Comparison of ENCODE assay signal across 8 mouse cellular contexts in the genomic region with DNA sequence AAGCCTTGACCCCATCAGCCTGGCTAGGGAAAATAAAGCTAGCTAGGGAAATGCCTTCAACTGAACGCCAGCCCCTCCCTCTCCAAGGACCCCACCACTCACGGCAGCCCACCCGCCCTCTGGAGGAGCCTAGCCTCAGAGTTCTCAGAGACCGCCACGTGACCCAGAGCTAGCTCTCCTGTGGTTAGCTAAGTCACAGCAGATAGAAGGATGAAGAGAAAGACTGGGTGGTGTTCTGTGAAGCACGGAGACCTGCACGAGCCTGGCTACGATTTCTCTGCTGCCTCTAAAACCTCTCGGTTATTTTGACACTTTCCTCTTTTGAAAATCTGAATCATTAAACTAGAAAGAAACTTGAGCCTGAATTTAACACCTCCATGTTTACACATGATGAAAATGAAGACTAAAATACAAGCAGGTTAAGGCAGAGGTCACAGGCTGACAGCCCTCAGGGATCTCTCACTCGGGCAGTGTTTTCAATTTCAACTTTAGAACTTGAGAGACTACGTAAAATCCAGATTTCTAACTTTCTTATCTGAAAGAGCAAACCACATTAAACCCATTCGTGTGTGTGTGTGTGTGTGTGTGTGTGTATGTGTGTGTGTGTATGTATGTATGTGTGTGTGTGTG. TPM values are rescaled to one million over a fixed set of nuclear protein-coding genes. Genes with fewer than 3 reads are reported as not detected.
DNase-seq lines count a peak whose midpoint lies in the region; ATAC-seq and TF ChIP-seq lines count a peak whose summit lies in the region.

No protein-coding gene starts in this region.

- H3K9me3 ChIP-seq in forebrain, embryonic 10.5 days: no peaks in the 10 kb centered on the region
- H3K9me3 ChIP-seq in forebrain, embryonic 14.5 days (replicated peaks; ENCODE audit: control insufficient read depth, low read length): no peaks in the 10 kb centered on the region
- no peaks in the 10 kb centered on the region for H3K9me3 ChIP-seq in stomach, embryonic 15.5 days
- H3K9me3 ChIP-seq in stomach, postnatal 0 days (ENCODE audit: control insufficient read depth, low read length): no peaks in the 10 kb centered on the region
- H3K9me3 ChIP-seq in liver, postnatal 0 days (ENCODE audit: low read length): no peaks in the 10 kb centered on the region

- peak overlapping the region; percentile 10; the same call in 1 of the 2 replicates for H3K4me3 ChIP-seq in forebrain, embryonic 10.5 days
- H3K4me3 ChIP-seq in forebrain, embryonic 14.5 days (ENCODE audit: low read depth, low read length): no peak overlapping the region
- H3K4me3 ChIP-seq in stomach, embryonic 15.5 days (replicated peaks): no peak overlapping the region
- H3K4me3 ChIP-seq in stomach, postnatal 0 days (ENCODE audit: low read depth, low read length): no peak overlapping the region
- H3K4me3 ChIP-seq in liver, postnatal 0 days (ENCODE audit: low read depth, low read length): no peak overlapping the region
- no peak overlapping the region for H3K4me3 ChIP-seq in left cerebral cortex, adult 2 months

- no peak for ATAC-seq in forebrain, embryonic 14.5 days
- peak; percentile 9; the same call in 1 of the 2 replicates for ATAC-seq in stomach, embryonic 15.5 days (ENCODE audit: insufficient read depth, low FRiP score, low read depth)
- no peak for ATAC-seq in stomach, postnatal 0 days (ENCODE audit: low FRiP score, low TSS enrichment)
- 0 out of 2 replicates have a peak, but pooled peaks have one; percentile 48 for ATAC-seq in liver, postnatal 0 days

- H3K27me3 ChIP-seq in forebrain, embryonic 10.5 days (ENCODE audit: poor library complexity, severe bottlenecking): no peaks in the 10 kb centered on the region
- no peaks in the 10 kb centered on the region for H3K27me3 ChIP-seq in forebrain, embryonic 14.5 days (replicated peaks; ENCODE audit: control insufficient read depth, insufficient read depth, low read length)
- no peaks in the 10 kb centered on the region for H3K27me3 ChIP-seq in stomach, embryonic 15.5 days (replicated peaks)
- H3K27me3 ChIP-seq in stomach, postnatal 0 days (ENCODE audit: control insufficient read depth, insufficient read depth, low read length): no peaks in the 10 kb centered on the region
- no peaks in the 10 kb centered on the region for H3K27me3 ChIP-seq in liver, postnatal 0 days (ENCODE audit: insufficient read depth, low read length)

- H3K4me2 ChIP-seq in forebrain, embryonic 14.5 days (ENCODE audit: low read length): no peak overlapping the region
- no peak overlapping the region for H3K4me2 ChIP-seq in stomach, embryonic 15.5 days
- no peak overlapping the region for H3K4me2 ChIP-seq in stomach, postnatal 0 days (replicated peaks; ENCODE audit: low read depth)
- H3K4me2 ChIP-seq in liver, postnatal 0 days (ENCODE audit: low read depth, low read length): peak overlapping the region; percentile 42

- no peak for TF ChIP-seq CTCF in stomach, postnatal 0 days (IDR thresholded peaks at IDR 0.05; ENCODE audit: low read depth)
- no peak for TF ChIP-seq CTCF in liver, postnatal 0 days (IDR thresholded peaks at IDR 0.05; ENCODE audit: low read depth)
- no peak for TF ChIP-seq CTCF in left cerebral cortex, adult 2 months (IDR thresholded peaks at IDR 0.05)

- intact Hi-C loops in left cerebral cortex, adult 2 months (cut with DNase I): no loop called here
- intact Hi-C loops in gastrocnemius, postnatal 36 days (cut with DNase I): no loop called here

- 0 out of 2 replicates have a peak overlapping the region, but pooled peaks have one; percentile 35 for H3K27ac ChIP-seq in forebrain, embryonic 10.5 days
- no peak overlapping the region for H3K27ac ChIP-seq in forebrain, embryonic 14.5 days (ENCODE audit: low read depth, low read length)
- H3K27ac ChIP-seq in stomach, embryonic 15.5 days: no peak overlapping the region
- H3K27ac ChIP-seq in stomach, postnatal 0 days (replicated peaks): no peak overlapping the region
- no peak overlapping the region for H3K27ac ChIP-seq in liver, postnatal 0 days (ENCODE audit: low read depth)
- no peak overlapping the region for H3K27ac ChIP-seq in left cerebral cortex, adult 2 months

- WGBS in forebrain, embryonic 10.5 days: 27% methylated on average over 12 of the region's 12 CpGs
- WGBS in forebrain, embryonic 14.5 days: 28% methylated on average over 12 of the region's 12 CpGs
- 17% methylated on average over 12 of the region's 12 CpGs for WGBS in stomach, embryonic 15.5 days
- 33% methylated on average over 12 of the region's 12 CpGs for WGBS in stomach, postnatal 0 days
- WGBS in liver, postnatal 0 days (ENCODE audit: insufficient replicate concordance): 12% methylated on average over 12 of the region's 12 CpGs

- TF ChIP-seq EP300 in stomach, postnatal 0 days (optimal IDR thresholded peaks at IDR 0.05): no peak
- TF ChIP-seq EP300 in liver, postnatal 0 days (IDR thresholded peaks at IDR 0.05; ENCODE audit: low read depth): no peak

- H3K4me1 ChIP-seq in forebrain, embryonic 10.5 days: peaks cover 26% of the 10 kb centered on the region
- 0 out of 2 replicates have a peak, but pooled peaks cover 4% of the 10 kb centered on the region for H3K4me1 ChIP-seq in forebrain, embryonic 14.5 days (ENCODE audit: control insufficient read depth, insufficient read depth, low read length)
- H3K4me1 ChIP-seq in stomach, embryonic 15.5 days: peaks cover 13% of the 10 kb centered on the region; the same call in 1 of the 2 replicates
- H3K4me1 ChIP-seq in stomach, postnatal 0 days (replicated peaks; ENCODE audit: control insufficient read depth, insufficient read depth): 0 out of 2 replicates have a peak, but pooled peaks cover 2% of the 10 kb centered on the region
- H3K4me1 ChIP-seq in liver, postnatal 0 days (ENCODE audit: insufficient read depth): peaks cover 5% of the 10 kb centered on the region; the same call in 1 of the 2 replicates

- no peaks in the 10 kb centered on the region; the same call in 1 of the 2 replicates for H3K36me3 ChIP-seq in forebrain, embryonic 10.5 days (replicated peaks)
- 0 out of 2 replicates have a peak, but pooled peaks cover 8% of the 10 kb centered on the region for H3K36me3 ChIP-seq in forebrain, embryonic 14.5 days (ENCODE audit: control insufficient read depth, insufficient read depth, low read length)
- H3K36me3 ChIP-seq in stomach, embryonic 15.5 days: no peaks in the 10 kb centered on the region
- peaks cover 3% of the 10 kb centered on the region; the same call in 1 of the 2 replicates for H3K36me3 ChIP-seq in stomach, postnatal 0 days (ENCODE audit: control insufficient read depth, insufficient read depth, low read length)
- peaks cover 6% of the 10 kb centered on the region for H3K36me3 ChIP-seq in liver, postnatal 0 days (replicated peaks; ENCODE audit: insufficient read depth, low read length)

- no peak overlapping the region for H3K9ac ChIP-seq in forebrain, embryonic 14.5 days (ENCODE audit: low read length)
- no peak overlapping the region for H3K9ac ChIP-seq in stomach, embryonic 15.5 days
- H3K9ac ChIP-seq in stomach, postnatal 0 days (ENCODE audit: low read length): no peak overlapping the region
- no peak overlapping the region; the same call in 1 of the 2 replicates for H3K9ac ChIP-seq in liver, postnatal 0 days (replicated peaks)

- peak; percentile 46 for DNase-seq in forebrain, embryonic 10.5 days (ENCODE audit: extremely low spot score, low spot score)
- DNase-seq in forebrain, embryonic 14.5 days (ENCODE audit: low spot score): no peak
- DNase-seq in stomach, postnatal 0 days (ENCODE audit: low spot score): no peak
- no peak for DNase-seq in liver, postnatal 0 days
- DNase-seq in left cerebral cortex, adult 2 months (ENCODE audit: extremely low spot score in 1 of 2, low spot score in 2 of 2): no peak
- no peak for DNase-seq in right cerebral cortex, postnatal 10 days (ENCODE audit: low spot score in 2 of 2)
- DNase-seq in gastrocnemius, postnatal 36 days: no peak

RNA-seq across cellular contexts. Expression of a gene that starts 8.3 kb away (rescaled TPM):
- polyA plus RNA-seq in forebrain, embryonic 10.5 days (2016; fragmentation: Nextera tagmentation; extraction: Ambion mirVana): 7.8 and 9.3 TPM in 2 replicates
- 7.9 and 10.6 TPM in 2 replicates for polyA plus RNA-seq in forebrain, embryonic 14.5 days (2014; fragmentation: Nextera tagmentation; extraction: Ambion mirVana)
- 22.6 TPM in 2 replicates for polyA plus RNA-seq in stomach, embryonic 15.5 days (2015; fragmentation: Nextera tagmentation; extraction: Ambion mirVana)
- polyA plus RNA-seq in stomach, postnatal 0 days (2015; fragmentation: Nextera tagmentation; extraction: Ambion mirVana): 8.8 and 10.1 TPM in 2 replicates
- polyA plus RNA-seq in liver, postnatal 0 days (2015; fragmentation: Nextera tagmentation; extraction: Ambion mirVana): 4.1 and 5.4 TPM in 2 replicates
- 10 to 100 TPM; 14.9 to 16.5 TPM for total RNA-seq in left cerebral cortex, adult 2 months (2021)
- total RNA-seq in gastrocnemius, postnatal 36 days (2021): 10 to 100 TPM; 10.2 to 10.3 TPM

Comparison
In these comparisons a context has a peak if more than half of its experiments do, and no peak if none do; other contexts are left out.
1. ATAC-seq: peak in stomach, embryonic 15.5 days (single experiment) and liver, postnatal 0 days (single experiment); none in forebrain, embryonic 14.5 days (single experiment) and stomach, postnatal 0 days (single experiment).